Mouse (Mus musculus) mature B cell (primary cell): ENCODE results near the gene Yipf2.
"Not testable (repeated sequence)": the region's sequence is repeated elsewhere in the genome, so short reads cannot be mapped to it uniquely, and the experiment has no call there.

Experiments
- in situ Hi-C: fragments of 300-500 bp; cut with MboI; formaldehyde crosslinking; loops from 2 replicates; pipeline ENCODE4 v1.14.3; 2019

The Yipf2 gene

GRCm38 (mm10) chr9:21557556-21557955 is 35.1 kb downstream of the Yipf2 start:
- in situ Hi-C loops, result no loop called here

DNA sequence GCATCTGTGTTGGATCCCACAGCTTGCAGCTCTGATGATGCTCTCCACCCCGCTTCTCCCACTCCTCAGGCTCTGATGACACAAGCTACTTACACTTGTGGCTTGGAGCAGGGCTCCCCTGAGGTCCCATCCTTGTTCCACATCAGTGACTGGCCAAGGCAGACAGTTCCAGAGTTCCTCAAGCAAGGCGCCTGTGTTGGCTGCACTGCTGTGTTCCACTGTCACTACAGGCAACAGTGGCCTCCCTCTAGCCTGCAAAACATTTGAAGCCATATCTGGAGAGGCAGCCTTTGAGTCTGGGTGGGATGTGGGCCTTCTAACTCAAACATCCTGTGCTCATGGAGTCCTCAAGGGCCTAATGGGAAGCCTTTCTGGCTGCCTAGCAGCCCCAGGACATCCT is 35.6 kb downstream of the Yipf2 start:
- in situ Hi-C loops, result no loop called here

DNA sequence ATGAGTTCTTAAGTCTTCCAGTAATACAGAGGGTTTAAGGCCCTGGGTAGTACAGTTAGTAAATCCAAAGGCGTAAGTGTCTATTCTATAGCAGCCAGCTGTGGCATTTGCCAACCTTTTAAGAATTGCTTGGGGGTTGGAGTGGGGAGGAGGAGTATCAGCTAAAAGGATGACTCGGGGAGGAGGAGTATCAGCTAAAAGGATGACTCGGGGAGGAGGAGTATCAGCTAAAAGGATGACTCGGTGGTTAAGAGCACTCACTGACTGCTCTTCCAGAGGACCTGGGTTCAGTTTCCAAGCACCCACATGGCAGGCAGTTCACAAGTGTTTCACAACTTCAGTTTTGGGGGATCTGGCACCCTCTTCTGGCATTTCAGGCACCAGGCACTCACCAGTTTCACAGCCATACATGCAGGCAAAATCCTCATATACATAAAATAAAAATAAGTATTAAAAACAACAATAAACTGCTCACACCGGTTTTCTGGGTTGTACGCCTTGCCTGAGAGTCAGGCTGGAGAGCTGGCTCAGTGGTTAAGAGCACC is 37.4 kb downstream of the Yipf2 start:
- in situ Hi-C loops, result no loop called here

- in situ Hi-C loops, result no loop called here
Observed at GRCm38 (mm10) chr9:21553607-21554273, 38.9 kb downstream of the Yipf2 start.

DNA sequence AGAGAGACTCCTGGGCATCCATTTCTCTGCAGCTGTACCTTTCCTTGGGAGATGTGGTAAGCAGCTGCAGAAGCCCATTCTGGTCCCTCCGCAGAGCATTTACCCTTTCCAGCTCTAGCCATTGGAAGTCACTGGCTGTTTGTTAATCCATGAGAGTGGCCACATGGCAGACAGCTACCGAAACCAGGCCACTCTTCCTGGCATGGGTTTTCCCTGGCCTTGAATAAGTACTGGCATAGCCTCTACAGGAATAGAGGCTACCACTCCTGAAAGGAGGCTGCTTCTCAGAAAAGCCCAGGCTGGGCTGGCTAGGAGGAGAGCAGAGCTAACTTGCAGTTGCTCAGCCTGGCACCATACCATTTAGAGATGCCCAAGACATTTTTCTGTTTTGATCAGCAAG is 41.6 kb downstream of the Yipf2 start:
- in situ Hi-C loops, result no loop called here

- in situ Hi-C loops, result no loop called here
Observed at GRCm38 (mm10) chr9:21547075-21547941, 45.3 kb downstream of the Yipf2 start.

GRCm38 (mm10) chr9:21546789-21547074 is 45.9 kb downstream of the Yipf2 start, which contains the start of gene Carm1:
Gene Carm1 (plus strand): TSS chr9:21546894.
- in situ Hi-C loops, result no loop called here

- in situ Hi-C loops, result no loop called here
Observed at GRCm38 (mm10) chr9:21545916-21546788, 46.5 kb downstream of the Yipf2 start.

DNA sequence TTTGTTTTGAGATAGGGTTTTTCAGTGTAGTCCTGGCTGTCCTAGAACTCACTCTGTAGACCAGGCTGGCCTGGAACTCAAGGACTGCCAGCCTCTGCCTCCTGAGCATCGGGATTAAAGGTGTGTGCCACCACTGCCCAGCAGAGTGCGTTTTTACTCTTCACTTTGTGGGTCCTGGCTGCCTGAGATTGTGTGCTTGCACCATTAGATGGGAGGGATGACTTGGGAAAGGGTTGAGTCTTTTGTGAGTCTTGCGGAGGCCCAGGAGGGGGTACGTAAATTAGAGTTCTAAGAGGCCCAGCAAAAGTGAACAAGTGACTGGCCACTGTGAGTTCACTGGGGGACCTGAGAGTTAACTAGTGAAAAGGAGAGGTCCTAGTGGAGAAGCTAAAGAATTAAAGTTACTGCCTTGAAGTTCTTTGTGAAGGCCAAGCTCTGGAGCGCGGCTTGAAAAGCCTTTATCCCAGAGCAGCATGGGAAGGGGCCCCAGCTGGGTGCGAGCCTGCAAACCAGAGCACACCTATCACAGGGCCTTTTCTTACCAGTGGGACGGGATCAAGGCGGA is 47.2 kb downstream of the Yipf2 start:
- in situ Hi-C loops, result no loop called here

DNA sequence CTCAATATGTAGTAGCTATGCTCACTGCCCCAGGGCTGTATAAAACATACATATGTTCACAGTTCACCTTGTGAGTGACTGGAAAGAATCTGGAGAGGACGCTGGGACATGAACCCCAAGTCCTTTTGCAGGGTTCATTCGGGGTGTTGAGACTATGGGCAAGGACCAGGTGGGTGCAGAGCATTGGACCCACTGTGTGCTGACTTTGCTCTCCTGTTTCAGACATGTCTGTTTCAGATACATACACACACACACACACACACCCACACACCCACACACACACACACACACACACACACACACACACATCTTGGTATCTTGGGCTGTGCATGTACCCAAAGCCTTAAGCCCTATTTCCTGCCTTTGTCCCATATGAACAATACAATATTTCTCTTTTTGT is 50.6 kb downstream of the Yipf2 start:
- in situ Hi-C loops, result not testable (repeated sequence)

GRCm38 (mm10) chr9:21539981-21540753 is 52.5 kb downstream of the Yipf2 start:
- in situ Hi-C loops, result no loop called here
